Comparison of ENCODE assay signal across 8 mouse cellular contexts in the genomic region with DNA sequence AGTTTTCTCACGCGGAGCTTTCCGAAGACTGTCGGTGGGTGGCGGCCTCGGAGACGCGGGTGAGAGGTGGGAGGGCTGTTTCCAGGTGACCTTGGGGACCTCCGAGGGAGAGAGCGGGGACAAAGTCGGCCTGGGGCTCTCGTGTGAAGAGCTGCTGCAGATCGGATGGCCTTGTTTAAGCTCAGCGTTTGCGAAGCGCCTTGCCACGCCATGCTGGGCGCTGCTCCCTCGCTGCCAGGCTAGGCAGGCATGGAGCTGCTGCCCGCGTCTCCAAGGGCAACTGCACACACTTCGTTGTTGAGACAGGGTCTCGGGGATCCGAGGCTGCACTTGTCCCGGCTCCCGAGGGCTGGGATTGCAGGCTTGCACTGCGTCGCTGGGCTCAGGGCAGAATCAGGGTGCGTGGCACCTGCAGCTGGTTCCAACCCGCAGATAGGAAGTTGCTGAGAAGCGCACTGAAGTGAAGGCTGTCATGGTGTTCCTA. TPM values are rescaled to one million over a fixed set of nuclear protein-coding genes. Genes with fewer than 3 reads are reported as not detected.
DNase-seq lines count a peak whose midpoint lies in the region; ATAC-seq and TF ChIP-seq lines count a peak whose summit lies in the region.

A gene (minus strand): TSS at position 434 of the 484 bp plus-strand sequence.

- peak within 1 kb of the TSS; percentile 81 for H3K9ac ChIP-seq in intestine, embryonic 15.5 days

- no peaks in the 10 kb centered on the region for H3K27me3 ChIP-seq in intestine, embryonic 15.5 days (replicated peaks)
- no peaks in the 10 kb centered on the region for H3K27me3 ChIP-seq in midbrain, embryonic 10.5 days (ENCODE audit: low read depth, poor library complexity, severe bottlenecking)

- peak within 1 kb of the TSS; percentile 94 for H3K4me3 ChIP-seq in lung, adult 2 months (replicated peaks; ENCODE audit: extremely low read depth, low read depth, low read length)
- peak within 1 kb of the TSS; percentile 99 for H3K4me3 ChIP-seq in bone marrow, adult 2 months (replicated peaks; ENCODE audit: control insufficient read depth, low read depth, low read length)
- peak within 1 kb of the TSS; percentile 84 for H3K4me3 ChIP-seq in intestine, embryonic 15.5 days (replicated peaks)
- H3K4me3 ChIP-seq in midbrain, embryonic 10.5 days = peak within 1 kb of the TSS; percentile 73

- H3K9me3 ChIP-seq in intestine, embryonic 15.5 days = no peaks in the 10 kb centered on the region
- H3K9me3 ChIP-seq in midbrain, embryonic 10.5 days (replicated peaks) = no peaks in the 10 kb centered on the region

- intact Hi-C loops in gastrocnemius, postnatal 14 days (cut with DNase I; ENCODE audit: low total_unique reads) = no loop called here

- H3K27ac ChIP-seq in bone marrow, adult 2 months (ENCODE audit: control insufficient read depth, insufficient read depth, low read depth, low read length, poor library complexity) = peak within 1 kb of the TSS; percentile 74
- peak within 1 kb of the TSS; percentile 81 for H3K27ac ChIP-seq in intestine, embryonic 15.5 days
- peak within 1 kb of the TSS; percentile 90 for H3K27ac ChIP-seq in midbrain, embryonic 10.5 days (replicated peaks)

- TF ChIP-seq CTCF in lung, adult 2 months (IDR thresholded peaks at IDR 0.05; ENCODE audit: insufficient read depth, low read length) = no peak
- no peak for TF ChIP-seq CTCF in bone marrow, adult 2 months (IDR thresholded peaks at IDR 0.05; ENCODE audit: control insufficient read depth, insufficient read depth, low read length)

- TF ChIP-seq POLR2A in lung, adult 2 months (IDR thresholded peaks at IDR 0.05; ENCODE audit: borderline replicate concordance, extremely low read depth, low read depth, low read length) = no peak
- TF ChIP-seq POLR2A in bone marrow, adult 2 months (IDR thresholded peaks at IDR 0.05; ENCODE audit: borderline replicate concordance, control insufficient read depth, low read depth, low read length) = no peak

- peak within 1 kb of the TSS; percentile 69 for H3K4me2 ChIP-seq in intestine, embryonic 15.5 days (replicated peaks)

- peak; percentile 70 for ATAC-seq in intestine, embryonic 15.5 days

- H3K36me3 ChIP-seq in intestine, embryonic 15.5 days = peaks cover 10% of the 10 kb centered on the region; the same call in 1 of the 2 replicates
- peaks cover 38% of the 10 kb centered on the region for H3K36me3 ChIP-seq in midbrain, embryonic 10.5 days

- peaks cover 5% of the 10 kb centered on the region; the same call in 1 of the 2 replicates for H3K4me1 ChIP-seq in lung, adult 2 months (ENCODE audit: control insufficient read depth, insufficient read depth, low read length)
- H3K4me1 ChIP-seq in bone marrow, adult 2 months (ENCODE audit: control insufficient read depth, insufficient read depth, low read length) = no peaks in the 10 kb centered on the region; the same call in 1 of the 2 replicates
- peaks cover 10% of the 10 kb centered on the region; the same call in 1 of the 2 replicates for H3K4me1 ChIP-seq in intestine, embryonic 15.5 days (replicated peaks)
- H3K4me1 ChIP-seq in midbrain, embryonic 10.5 days = peaks cover 23% of the 10 kb centered on the region

- 1% methylated on average over 31 of the region's 31 CpGs for WGBS in lung, adult 2 months
- under 1% methylated on average over 31 of the region's 31 CpGs for WGBS in bone marrow, adult 2 months
- WGBS in intestine, embryonic 15.5 days = under 1% methylated on average over 31 of the region's 31 CpGs
- WGBS in midbrain, embryonic 10.5 days = under 1% methylated on average over 31 of the region's 31 CpGs

- DNase-seq in lung, adult 2 months = no peak
- no peak for DNase-seq in lung, adult 18-20 months
- peak; percentile 12 for DNase-seq in gastrocnemius, postnatal 14 days
- no peak for DNase-seq in midbrain, embryonic 10.5 days (ENCODE audit: low spot score)
- no peak for DNase-seq in MN1 (ENCODE audit: low spot score)
- no peak for DNase-seq in lung, postnatal 25 days (ENCODE audit: low spot score)

RNA-seq across cellular contexts. Expression of the gene that starts here (rescaled TPM):
- polyA plus RNA-seq in lung, adult 2 months (2012; rRNA removed) = 1.2 and 2.0 TPM in 2 replicates
- 12.5 and 38.7 TPM in 2 replicates for polyA plus RNA-seq in bone marrow, adult 2 months (2011; ENCODE audit: insufficient read depth, insufficient read length, low replicate concordance, missing spikeins)
- 10 to 100 TPM; 36.0 to 36.2 TPM for total RNA-seq in gastrocnemius, postnatal 14 days (2021)
- polyA plus RNA-seq in intestine, embryonic 15.5 days (2015; fragmentation: Nextera tagmentation; extraction: Ambion mirVana) = 40.2 and 43.2 TPM in 2 replicates
- 34.6 and 38.6 TPM in 2 replicates for polyA plus RNA-seq in midbrain, embryonic 10.5 days (2016; fragmentation: Nextera tagmentation; extraction: Ambion mirVana)
